Mouse (Mus musculus): ENCODE data around the gene Sirt2. TPM values are rescaled to one million over a fixed set of nuclear protein-coding genes. Genes with fewer than 3 reads are reported as not detected.

The Sirt2 gene
- total and polyA plus RNA-seq, 3 experiments = 35.7 to 72.4 TPM; not detected in 1

DNA sequence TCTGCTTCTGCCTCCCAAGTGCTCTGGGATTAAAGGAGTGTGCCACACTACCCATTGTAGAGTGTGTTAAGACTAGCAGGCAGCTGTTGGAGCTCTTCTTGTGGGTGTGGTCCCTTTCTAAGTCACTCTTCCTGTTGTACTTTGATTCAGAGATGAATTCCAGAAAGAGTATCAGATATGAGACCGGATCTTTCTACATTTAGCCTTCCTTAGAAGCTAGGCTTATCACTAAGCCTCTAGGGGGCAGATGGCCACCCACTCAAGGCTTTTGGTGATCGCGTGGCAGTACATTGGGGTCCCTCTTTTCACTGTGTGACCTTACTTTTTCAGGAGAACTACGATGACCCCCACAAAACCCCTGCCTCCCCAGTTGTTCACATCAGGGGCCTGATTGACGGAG is 46.4 kb downstream of the Sirt2 start:
- peak overlapping the region; percentile 70 for H3K27ac ChIP-seq (ENCODE audit: control insufficient read depth, low read depth, low read length)
- peaks cover 66% of the 10 kb centered on the region for H3K79me2 ChIP-seq (ENCODE audit: control insufficient read depth, insufficient read depth, low read length, poor library complexity)
- H3K9me3 ChIP-seq (replicated peaks; ENCODE audit: insufficient read depth, low read length) = no peaks in the 10 kb centered on the region
- H3K4me1 ChIP-seq (ENCODE audit: control insufficient read depth in 1 of 2, insufficient read depth in 2 of 2, low read length in 2 of 2) = peaks cover 18 to 58% of the 10 kb centered on the region in 2 experiments
- H3K9ac ChIP-seq (ENCODE audit: control insufficient read depth, low read depth, low read length, poor library complexity, severe bottlenecking) = peak overlapping the region; percentile 71
- peaks cover 36 to 60% of the 10 kb centered on the region in 2 experiments for H3K36me3 ChIP-seq (ENCODE audit: control insufficient read depth in 1 of 2, insufficient read depth in 2 of 2, low read length in 2 of 2)
- peak overlapping the region in 1 of 2 experiments; percentile 42; a peak in 1 of 4 replicates for H3K4me3 ChIP-seq (ENCODE audit: control insufficient read depth in 1 of 2, insufficient read depth in 1 of 2, low read depth in 2 of 2, low read length in 2 of 2)
- H3K27me3 ChIP-seq (ENCODE audit: control insufficient read depth in 1 of 2, insufficient read depth in 2 of 2, low read length in 2 of 2) = no peaks in the 10 kb centered on the region
- peak; percentile 51 for DNase-seq (ENCODE audit: low read depth, low spot score)
- peak; percentile 52 for TF ChIP-seq SIN3A (IDR thresholded peaks at IDR 0.05; ENCODE audit: low read length)
- TF ChIP-seq MAX (IDR thresholded peaks at IDR 0.05; ENCODE audit: low read length) = no peak
- TF ChIP-seq GABPA (IDR thresholded peaks at IDR 0.05; ENCODE audit: low read depth, low read length) = no peak
- TF ChIP-seq GATA1 (IDR thresholded peaks at IDR 0.05; ENCODE audit: low read depth, low read length) = peak; percentile 39; the same call in 1 of the 2 replicates
- TF ChIP-seq POLR2AphosphoS2 (IDR thresholded peaks at IDR 0.05; ENCODE audit: low read length) = no peak
- TF ChIP-seq CTCF (IDR thresholded peaks at IDR 0.05 in 2 of 3, conservative IDR thresholded peaks at IDR 0.05 in 1 of 3; ENCODE audit: control insufficient read depth in 1 of 3, insufficient read depth in 1 of 3, low read depth in 2 of 3, low read length in 3 of 3, poor library complexity in 1 of 3, severe bottlenecking in 1 of 3) = peak in 2 of 3 experiments; percentile 19 to 28; a peak in 2 of 6 replicates
- TF ChIP-seq MEF2A (IDR thresholded peaks at IDR 0.05; ENCODE audit: extremely low read depth, insufficient replicate concordance, low read depth, low read length, poor library complexity, severe bottlenecking) = no peak
- no peak for TF ChIP-seq ZMIZ1 (IDR thresholded peaks at IDR 0.05; ENCODE audit: low read depth, low read length)
- TF ChIP-seq ZNF384 (IDR thresholded peaks at IDR 0.05; ENCODE audit: low read depth, low read length) = no peak
- TF ChIP-seq RCOR1 (IDR thresholded peaks at IDR 0.05; ENCODE audit: low read depth, low read length) = peak; percentile 30; the same call in 1 of the 2 replicates

DNA sequence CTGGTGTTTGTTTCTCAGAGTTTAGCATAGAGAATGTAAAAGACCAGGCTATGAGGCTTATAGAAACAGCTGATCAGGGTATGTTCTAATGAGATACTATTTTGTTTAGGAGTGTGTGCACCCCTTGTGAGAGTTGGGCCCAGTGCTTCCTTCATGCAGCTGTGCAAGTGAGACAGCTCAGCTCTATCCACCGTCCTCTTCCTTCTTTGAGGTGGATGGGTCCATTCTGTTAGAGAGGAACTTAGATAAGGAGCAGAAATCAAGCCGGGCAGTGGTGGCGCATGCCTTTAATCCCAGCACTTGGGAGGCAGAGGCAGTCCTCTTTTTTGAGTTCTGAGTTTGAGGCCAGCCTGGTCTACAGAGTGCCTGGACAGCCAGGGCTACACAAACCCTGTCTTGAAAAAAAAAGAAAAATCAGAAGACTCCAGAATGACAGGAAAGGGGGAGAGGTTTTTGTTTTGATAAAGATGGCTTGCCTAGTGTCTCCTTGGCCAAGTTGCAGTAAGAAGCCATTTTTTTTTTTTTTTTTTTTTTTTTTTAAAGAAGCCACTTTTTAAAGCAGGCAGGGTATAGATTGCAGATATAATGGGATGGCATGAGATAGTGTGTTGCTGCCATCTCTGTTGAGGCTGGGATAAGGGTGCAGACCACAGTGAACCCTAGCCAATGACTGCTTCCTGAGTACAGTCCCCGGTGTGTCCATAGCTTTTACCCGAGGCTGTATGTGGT is 47.9 kb downstream of the Sirt2 start:
- H3K4me3 ChIP-seq (ENCODE audit: control insufficient read depth in 1 of 2, insufficient read depth in 1 of 2, low read depth in 2 of 2, low read length in 2 of 2) = no peak overlapping the region
- H3K36me3 ChIP-seq (ENCODE audit: control insufficient read depth in 1 of 2, insufficient read depth in 2 of 2, low read length in 2 of 2) = peaks cover 43 to 74% of the 10 kb centered on the region in 2 experiments
- H3K27ac ChIP-seq (ENCODE audit: control insufficient read depth, low read depth, low read length) = peak overlapping the region; percentile 17; the same call in 1 of the 2 replicates
- H3K79me2 ChIP-seq (ENCODE audit: control insufficient read depth, insufficient read depth, low read length, poor library complexity) = peaks cover 64% of the 10 kb centered on the region
- DNase-seq (ENCODE audit: low read depth, low spot score) = peak; percentile 71
- peaks cover 21 to 67% of the 10 kb centered on the region in 2 experiments for H3K4me1 ChIP-seq (ENCODE audit: control insufficient read depth in 1 of 2, insufficient read depth in 2 of 2, low read length in 2 of 2)
- TF ChIP-seq POLR2AphosphoS5 (IDR thresholded peaks at IDR 0.05; ENCODE audit: borderline replicate concordance, low read depth, low read length) (no peak), ETS1 (IDR thresholded peaks at IDR 0.05; ENCODE audit: low read depth, low read length) (0 out of 2 replicates have a peak, but pooled peaks have one; percentile 5), KAT2A (conservative IDR thresholded peaks at IDR 0.05; ENCODE audit: low read depth, low read length) (no peak), MXI1 (IDR thresholded peaks at IDR 0.05; ENCODE audit: low read depth, low read length) (peak; percentile 19; the same call in 1 of the 2 replicates), POLR2AphosphoS2 (IDR thresholded peaks at IDR 0.05; ENCODE audit: low read length) (0 out of 2 replicates have a peak, but pooled peaks have one; percentile 15), ZNF384 (IDR thresholded peaks at IDR 0.05; ENCODE audit: low read depth, low read length) (peak; percentile 74), TAL1 (IDR thresholded peaks at IDR 0.05; ENCODE audit: low read length) (peak; percentile 30; the same call in 1 of the 2 replicates), EP300 (IDR thresholded peaks at IDR 0.05; ENCODE audit: low read depth in 1 of 2, low read length in 2 of 2) (no peak), POLR2A (IDR thresholded peaks at IDR 0.05; ENCODE audit: control insufficient read depth in 1 of 2, insufficient read depth in 1 of 2, low read depth in 1 of 2, low read length in 2 of 2, poor library complexity in 1 of 2) (peak in 1 of 2 experiments; percentile 36; a peak in 2 of 4 replicates)
- H3K27me3 ChIP-seq (ENCODE audit: control insufficient read depth in 1 of 2, insufficient read depth in 2 of 2, low read length in 2 of 2) = no peaks in the 10 kb centered on the region
- no peaks in the 10 kb centered on the region for H3K9me3 ChIP-seq (replicated peaks; ENCODE audit: insufficient read depth, low read length)
- H3K9ac ChIP-seq (ENCODE audit: control insufficient read depth, low read depth, low read length, poor library complexity, severe bottlenecking) = no peak overlapping the region

Measured in MEL (cell line).